30 mouse cellular contexts compared by ENCODE assay signal in the genomic region with DNA sequence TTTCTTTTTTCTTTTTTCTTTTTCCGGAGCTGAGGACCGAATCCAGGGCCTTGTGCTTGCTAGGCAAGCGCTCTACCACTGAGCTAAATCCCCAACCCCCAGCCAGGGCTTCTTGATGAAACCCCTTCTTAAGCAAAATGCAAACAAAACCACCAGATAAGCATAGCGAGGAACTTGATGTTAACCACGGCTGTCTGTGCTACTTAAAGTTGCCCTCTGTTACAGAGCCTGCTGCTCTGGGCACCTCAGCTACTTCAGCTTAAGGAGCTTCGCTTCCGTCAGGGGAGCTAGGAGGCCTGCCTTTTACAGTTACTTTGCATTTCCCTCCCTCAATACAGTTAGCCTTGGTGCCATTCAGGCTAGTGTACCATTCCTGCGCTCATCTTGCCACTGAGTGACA. TPM values are rescaled to one million over a fixed set of nuclear protein-coding genes. Genes with fewer than 3 reads are reported as not detected.
A peak's percentile ranks its signal among the peaks of the same experiment; 100 is the strongest.
DNase-seq lines count a peak whose midpoint lies in the region; ATAC-seq and TF ChIP-seq lines count a peak whose summit lies in the region.
"Had no signal": no experiment of that assay in that cellular context is flagged by ENCODE, and none has a peak within 500 bp of the region (broad histone marks: within the 10 kb centered on the region; RNA-seq: fewer than 3 reads in every experiment).

No protein-coding gene starts in this region.

- H3K9ac ChIP-seq in forebrain, embryonic 13.5 days: 0 out of 2 replicates have a peak overlapping the region, but pooled peaks have one; percentile 9
- no peak overlapping the region for H3K9ac ChIP-seq in forebrain, embryonic 11.5 days (ENCODE audit: low read length)
- H3K9ac ChIP-seq in lung, embryonic 15.5 days: no peak overlapping the region
- H3K9ac ChIP-seq in lung, postnatal 0 days (replicated peaks; ENCODE audit: low read depth): no peak overlapping the region
- H3K9ac ChIP-seq: embryonic facial prominence, embryonic 12.5 days had no signal

- no peaks in the 10 kb centered on the region for H3K27me3 ChIP-seq in forebrain, embryonic 13.5 days
- no peaks in the 10 kb centered on the region for H3K27me3 ChIP-seq in forebrain, embryonic 11.5 days (ENCODE audit: control insufficient read depth, insufficient read depth, low read length)
- H3K27me3 ChIP-seq in lung, embryonic 15.5 days: no peaks in the 10 kb centered on the region
- H3K27me3 ChIP-seq in lung, postnatal 0 days (replicated peaks; ENCODE audit: insufficient read depth, low read length): no peaks in the 10 kb centered on the region
- H3K27me3 ChIP-seq: CH12.LX; embryonic facial prominence, embryonic 12.5 days; Patski had no signal

- no peak overlapping the region for H3K27ac ChIP-seq in forebrain, embryonic 13.5 days
- H3K27ac ChIP-seq in forebrain, embryonic 11.5 days (ENCODE audit: low read depth, low read length): no peak overlapping the region
- peak overlapping the region; percentile 57; the same call in 1 of the 2 replicates for H3K27ac ChIP-seq in lung, embryonic 15.5 days
- no peak overlapping the region for H3K27ac ChIP-seq in lung, postnatal 0 days (ENCODE audit: low read length)
- H3K27ac ChIP-seq: embryonic facial prominence, embryonic 10.5 days; embryonic facial prominence, embryonic 12.5 days; forebrain, embryonic 10.5 days had no signal

- no peaks in the 10 kb centered on the region for H3K9me3 ChIP-seq in forebrain, embryonic 13.5 days (replicated peaks)
- H3K9me3 ChIP-seq in forebrain, embryonic 11.5 days (ENCODE audit: control insufficient read depth, low read length): no peaks in the 10 kb centered on the region
- no peaks in the 10 kb centered on the region for H3K9me3 ChIP-seq in lung, embryonic 15.5 days
- H3K9me3 ChIP-seq in lung, postnatal 0 days (ENCODE audit: low read length): no peaks in the 10 kb centered on the region
- H3K9me3 ChIP-seq: embryonic facial prominence, embryonic 10.5 days; embryonic facial prominence, embryonic 12.5 days; forebrain, embryonic 10.5 days; G1E had no signal

- H3K36me3 ChIP-seq in forebrain, embryonic 13.5 days (ENCODE audit: poor library complexity, severe bottlenecking): peaks cover 76% of the 10 kb centered on the region
- no peaks in the 10 kb centered on the region; the same call in 1 of the 2 replicates for H3K36me3 ChIP-seq in forebrain, embryonic 11.5 days (ENCODE audit: control insufficient read depth, insufficient read depth, low read length)
- peaks cover 51% of the 10 kb centered on the region for H3K36me3 ChIP-seq in lung, embryonic 15.5 days
- H3K36me3 ChIP-seq in lung, postnatal 0 days (ENCODE audit: insufficient read depth, low read length): peaks cover 11% of the 10 kb centered on the region

- 74% methylated on average over 8 of the region's 8 CpGs for WGBS in forebrain, embryonic 13.5 days
- WGBS in forebrain, embryonic 11.5 days: 81% methylated on average over 8 of the region's 8 CpGs
- 59% methylated on average over 8 of the region's 8 CpGs for WGBS in lung, embryonic 15.5 days
- WGBS in lung, postnatal 0 days: 58% methylated on average over 8 of the region's 8 CpGs

- H3K4me3 ChIP-seq in forebrain, embryonic 13.5 days: no peak overlapping the region
- no peak overlapping the region for H3K4me3 ChIP-seq in forebrain, embryonic 11.5 days (ENCODE audit: low read depth, low read length)
- no peak overlapping the region for H3K4me3 ChIP-seq in lung, embryonic 15.5 days
- no peak overlapping the region for H3K4me3 ChIP-seq in lung, postnatal 0 days (ENCODE audit: low read depth, low read length)
- H3K4me3 ChIP-seq: embryonic facial prominence, embryonic 10.5 days; embryonic facial prominence, embryonic 12.5 days; erythroblast, embryonic 14.5 days; forebrain, embryonic 10.5 days had no signal

- ATAC-seq in forebrain, embryonic 13.5 days: no peak
- ATAC-seq in forebrain, embryonic 11.5 days (replicated peaks; ENCODE audit: low FRiP score): no peak
- peak; percentile 40; the same call in 1 of the 2 replicates for ATAC-seq in lung, embryonic 15.5 days (ENCODE audit: borderline replicate concordance, extremely low read depth, low FRiP score, low TSS enrichment)
- peak; percentile 78 for ATAC-seq in lung, postnatal 0 days
- ATAC-seq in erythroblast, adult 5-6 weeks (replicated peaks; ENCODE audit: low FRiP score, poor library complexity, severe bottlenecking): 0 out of 2 replicates have a peak, but pooled peaks have one; percentile 25
- ATAC-seq: activated CD4-positive, CD25-positive, alpha-beta regulatory T cell, adult 4 months; CD4-positive, CD25-positive, alpha-beta regulatory T cell, adult 4 months; forebrain, embryonic 14.5 days; forebrain, embryonic 16.5 days; Patski had no signal

- H3K4me2 ChIP-seq in forebrain, embryonic 13.5 days: no peak overlapping the region
- H3K4me2 ChIP-seq in forebrain, embryonic 11.5 days (ENCODE audit: low read depth, low read length, severe bottlenecking): no peak overlapping the region
- no peak overlapping the region for H3K4me2 ChIP-seq in lung, embryonic 15.5 days
- H3K4me2 ChIP-seq in lung, postnatal 0 days (replicated peaks; ENCODE audit: low read depth, low read length): no peak overlapping the region
- H3K4me2 ChIP-seq: embryonic facial prominence, embryonic 12.5 days had no signal

- DNase-seq in forebrain, embryonic 11.5 days (ENCODE audit: low spot score): no peak
- no peak for DNase-seq in lung, postnatal 25 days (ENCODE audit: low spot score)
- DNase-seq in lung, postnatal 0 days (ENCODE audit: low spot score): peak; percentile 35
- no peak for DNase-seq in lung, postnatal 14 days
- DNase-seq: adrenal gland, adult 8-10 months; adrenal gland, postnatal 14 days; adrenal gland, postnatal 36 days; B cell, adult 2 months; cerebellum, adult 11-12 months; cerebellum, adult 2 months; cerebellum, adult 9-10 months; cerebellum, postnatal 10 days; cerebellum, postnatal 25 days had no signal

- TF ChIP-seq EP300 in lung, postnatal 0 days (IDR thresholded peaks at IDR 0.05): no peak

- peaks cover 12% of the 10 kb centered on the region for H3K4me1 ChIP-seq in forebrain, embryonic 13.5 days
- H3K4me1 ChIP-seq in forebrain, embryonic 11.5 days (replicated peaks; ENCODE audit: control insufficient read depth, insufficient read depth, low read length): peaks cover 7% of the 10 kb centered on the region
- peaks cover 13% of the 10 kb centered on the region; the same call in 1 of the 2 replicates for H3K4me1 ChIP-seq in lung, embryonic 15.5 days
- no peaks in the 10 kb centered on the region for H3K4me1 ChIP-seq in lung, postnatal 0 days (ENCODE audit: insufficient read depth, low read depth, low read length)
- H3K4me1 ChIP-seq: embryonic facial prominence, embryonic 12.5 days had no signal

- TF ChIP-seq CTCF in lung, postnatal 0 days (IDR thresholded peaks at IDR 0.05): no peak

RNA-seq across cellular contexts. Expression of gene Lzic, which starts 13.9 kb away (rescaled TPM):
- polyA plus RNA-seq in forebrain, embryonic 13.5 days (2015; fragmentation: Nextera tagmentation; extraction: Ambion mirVana): 50.3 and 59.4 TPM in 2 replicates
- 55.6 and 57.6 TPM in 2 replicates for polyA plus RNA-seq in forebrain, embryonic 11.5 days (2014; fragmentation: Nextera tagmentation; extraction: Ambion mirVana)
- 44.8 and 47.4 TPM in 2 replicates for polyA plus RNA-seq in lung, embryonic 15.5 days (2015; fragmentation: Nextera tagmentation; extraction: Ambion mirVana)
- 19.8 and 23.0 TPM in 2 replicates for polyA plus RNA-seq in lung, postnatal 0 days (2015; fragmentation: Nextera tagmentation; extraction: Ambion mirVana)
- total RNA-seq in erythroblast, adult 5-6 weeks (2015; ENCODE audit: low replicate concordance): 4.8 and 5.4 TPM in 2 replicates
- total RNA-seq in erythroblast, adult 5-6 weeks (2017; ENCODE audit: low replicate concordance): 6.1 and 23.2 TPM in 2 replicates

RNA-seq across cellular contexts. Expression of gene Nmnat1, which starts 13.9 kb away (rescaled TPM):
- polyA plus RNA-seq in forebrain, embryonic 13.5 days (2015; fragmentation: Nextera tagmentation; extraction: Ambion mirVana): 11.8 and 15.7 TPM in 2 replicates
- polyA plus RNA-seq in forebrain, embryonic 11.5 days (2014; fragmentation: Nextera tagmentation; extraction: Ambion mirVana): 17.3 and 19.5 TPM in 2 replicates
- polyA plus RNA-seq in lung, embryonic 15.5 days (2015; fragmentation: Nextera tagmentation; extraction: Ambion mirVana): 10.9 and 11.2 TPM in 2 replicates
- 6.3 TPM in 2 replicates for polyA plus RNA-seq in lung, postnatal 0 days (2015; fragmentation: Nextera tagmentation; extraction: Ambion mirVana)
- total RNA-seq in erythroblast, adult 5-6 weeks (2015; ENCODE audit: low replicate concordance): 0.58 and 3.1 TPM in 2 replicates
- 0.84 and 1.2 TPM in 2 replicates for total RNA-seq in erythroblast, adult 5-6 weeks (2017; ENCODE audit: low replicate concordance)

RNA-seq across cellular contexts. Expression of gene Ctnnbip1, which starts 19.1 kb away (rescaled TPM):
- 80.2 and 81.2 TPM in 2 replicates for polyA plus RNA-seq in forebrain, embryonic 13.5 days (2015; fragmentation: Nextera tagmentation; extraction: Ambion mirVana)
- 71.7 and 72.1 TPM in 2 replicates for polyA plus RNA-seq in forebrain, embryonic 11.5 days (2014; fragmentation: Nextera tagmentation; extraction: Ambion mirVana)
- polyA plus RNA-seq in lung, embryonic 15.5 days (2015; fragmentation: Nextera tagmentation; extraction: Ambion mirVana): 57.9 and 61.0 TPM in 2 replicates
- polyA plus RNA-seq in lung, postnatal 0 days (2015; fragmentation: Nextera tagmentation; extraction: Ambion mirVana): 38.4 and 40.1 TPM in 2 replicates
- total RNA-seq in erythroblast, adult 5-6 weeks (2015; ENCODE audit: low replicate concordance): 4.6 TPM in 1 of 2 replicates, not detected in the other
- 2.2 and 4.6 TPM in 2 replicates for total RNA-seq in erythroblast, adult 5-6 weeks (2017; ENCODE audit: low replicate concordance)

RNA-seq across cellular contexts. Expression of gene Tmem274, which starts 21.7 kb away (rescaled TPM):
- 0.28 and 0.62 TPM in 2 replicates for polyA plus RNA-seq in forebrain, embryonic 13.5 days (2015; fragmentation: Nextera tagmentation; extraction: Ambion mirVana)
- polyA plus RNA-seq in forebrain, embryonic 11.5 days (2014; fragmentation: Nextera tagmentation; extraction: Ambion mirVana): 0.99 TPM in 1 of 2 replicates, not detected in the other
- polyA plus RNA-seq in lung, embryonic 15.5 days (2015; fragmentation: Nextera tagmentation; extraction: Ambion mirVana): 0.34 and 0.55 TPM in 2 replicates
- polyA plus RNA-seq in lung, postnatal 0 days (2015; fragmentation: Nextera tagmentation; extraction: Ambion mirVana): not detected in 2 replicates
- total RNA-seq in erythroblast, adult 5-6 weeks (2015; ENCODE audit: low replicate concordance): not detected in 2 replicates
- not detected in 2 replicates for total RNA-seq in erythroblast, adult 5-6 weeks (2017; ENCODE audit: low replicate concordance)
- total RNA-seq: adrenal gland, adult 18-20 months; adrenal gland, adult 8-10 months; adrenal gland, postnatal 14 days; adrenal gland, postnatal 36 days; CH12.LX; G1E had no signal
- polyA plus RNA-seq: cortical plate, adult 2 months; embryonic facial prominence, embryonic 14.5 days; erythroblast, embryonic 14.5 days; forebrain, embryonic 14.5 days; forebrain, embryonic 16.5 days; G1E; Patski had no signal

RNA-seq across cellular contexts. Expression of gene Rbp7, which starts 44.1 kb away (rescaled TPM):
- not detected in 2 replicates for polyA plus RNA-seq in forebrain, embryonic 13.5 days (2015; fragmentation: Nextera tagmentation; extraction: Ambion mirVana)
- polyA plus RNA-seq in forebrain, embryonic 11.5 days (2014; fragmentation: Nextera tagmentation; extraction: Ambion mirVana): not detected in 2 replicates
- polyA plus RNA-seq in lung, embryonic 15.5 days (2015; fragmentation: Nextera tagmentation; extraction: Ambion mirVana): 2.7 and 3.6 TPM in 2 replicates
- polyA plus RNA-seq in lung, postnatal 0 days (2015; fragmentation: Nextera tagmentation; extraction: Ambion mirVana): 1.4 and 1.8 TPM in 2 replicates
- total RNA-seq in erythroblast, adult 5-6 weeks (2015; ENCODE audit: low replicate concordance): not detected in 2 replicates
- not detected in 2 replicates for total RNA-seq in erythroblast, adult 5-6 weeks (2017; ENCODE audit: low replicate concordance)
- total RNA-seq: CH12.LX, G1E had no signal
- polyA plus RNA-seq: activated CD4-positive, CD25-positive, alpha-beta regulatory T cell, adult 4 months; CD4-positive, CD25-positive, alpha-beta regulatory T cell, adult 4 months; embryonic facial prominence, embryonic 10.5 days; erythroblast, embryonic 14.5 days; forebrain, embryonic 10.5 days; forebrain, embryonic 14.5 days; forebrain, embryonic 16.5 days; G1E; Patski had no signal

Comparison
In these comparisons a context has a peak if more than half of its experiments do, and no peak if none do; other contexts are left out.
1. ATAC-seq: peak in lung, embryonic 15.5 days (single experiment), lung, postnatal 0 days (single experiment) and erythroblast, adult 5-6 weeks (single experiment); none in forebrain, embryonic 13.5 days (single experiment) and forebrain, embryonic 11.5 days (single experiment).